Mouse (Mus musculus) kidney, embryonic 15.5 days (tissue): ENCODE data around the gene Mia3. TPM values are rescaled to one million over a fixed set of nuclear protein-coding genes. Genes with fewer than 3 reads are reported as not detected.
"Not testable (repeated sequence)": the region's sequence is repeated elsewhere in the genome, so short reads cannot be mapped to it uniquely, and the experiment has no call there.

ENCODE experiments used
- ATAC-seq: fragments of 200-750 bp; cut with Nextera tagmentation; replicated peaks from 2 replicates; pipeline ENCODE4 v1.8.0; 2017; ENCODE audit warnings: moderate TSS enrichment; ENCODE audit not compliant: low FRiP score
- H3K27ac ChIP-seq: fragments of 300-500 bp; sonication (generic); 2 replicates; pipeline ENCODE4 v1.5.1; 2015; ENCODE audit warnings: mild to moderate bottlenecking, inconsistent platforms
- H3K27me3 ChIP-seq: fragments of 300-500 bp; sonication (generic); 2 replicates; pipeline ENCODE4 v1.6.1; 2015; ENCODE audit warnings: inconsistent platforms
- H3K36me3 ChIP-seq: fragments of 300-500 bp; sonication (generic); 2 replicates; pipeline ENCODE4 v1.6.1; 2015; ENCODE audit warnings: inconsistent platforms
- H3K4me1 ChIP-seq: fragments of 300-500 bp; sonication (generic); 2 replicates; pipeline ENCODE4 v1.6.1; 2015; ENCODE audit warnings: inconsistent platforms
- H3K4me2 ChIP-seq: fragments of 300-500 bp; sonication (generic); 2 replicates; pipeline ENCODE4 v1.6.1; 2015; ENCODE audit warnings: moderate library complexity, mild to moderate bottlenecking, inconsistent platforms
- H3K4me3 ChIP-seq: fragments of 300-500 bp; sonication (generic); replicated peaks from 2 replicates; pipeline ENCODE4 v1.5.1; 2015; ENCODE audit warnings: mild to moderate bottlenecking, inconsistent platforms
- H3K9ac ChIP-seq: fragments of 300-500 bp; sonication (generic); 2 replicates; pipeline ENCODE4 v1.6.1; 2015; ENCODE audit warnings: mild to moderate bottlenecking, inconsistent platforms
- H3K9me3 ChIP-seq: fragments of 300-500 bp; sonication (generic); replicated peaks from 2 replicates; pipeline ENCODE4 v1.6.1; 2016; ENCODE audit warnings: inconsistent platforms
- WGBS: fragments of 180-500 bp; shearing (Covaris S2); methylation state at CpG from one replicate; pipeline ENCODE4 v1.1.7; 2015; ENCODE audit warnings: mixed read lengths; 5-methylcytosine and 5-hydroxymethylcytosine counted together
- polyA plus RNA-seq: library from polyadenylated mRNA; unstranded; fragments of >200 nt; fragmentation: Nextera tagmentation; extraction: Ambion mirVana; gene quantifications from 2 replicates; pipeline ENCODE4 v1.2.1, GENCODE M21; 2015

Mia3 gene
- polyA plus RNA-seq, 1 experiment from 2014 or later: 99.3 TPM

GRCm38 (mm10) chr1:183327171-183327570, 42.2 kb downstream of the Mia3 start:
- WGBS: 88% methylated on average over 8 of the region's 8 CpGs
- Histone ChIP-seq H3K4me2 (no peak overlapping the region), H3K27me3 (no peaks in the 10 kb centered on the region), H3K9ac (no peak overlapping the region), H3K27ac (no peak overlapping the region), H3K4me3 (no peak overlapping the region), H3K9me3 (no peaks in the 10 kb centered on the region), H3K4me1 (no peaks in the 10 kb centered on the region), H3K36me3 (peaks cover 86% of the 10 kb centered on the region)
- ATAC-seq: no peak

DNA sequence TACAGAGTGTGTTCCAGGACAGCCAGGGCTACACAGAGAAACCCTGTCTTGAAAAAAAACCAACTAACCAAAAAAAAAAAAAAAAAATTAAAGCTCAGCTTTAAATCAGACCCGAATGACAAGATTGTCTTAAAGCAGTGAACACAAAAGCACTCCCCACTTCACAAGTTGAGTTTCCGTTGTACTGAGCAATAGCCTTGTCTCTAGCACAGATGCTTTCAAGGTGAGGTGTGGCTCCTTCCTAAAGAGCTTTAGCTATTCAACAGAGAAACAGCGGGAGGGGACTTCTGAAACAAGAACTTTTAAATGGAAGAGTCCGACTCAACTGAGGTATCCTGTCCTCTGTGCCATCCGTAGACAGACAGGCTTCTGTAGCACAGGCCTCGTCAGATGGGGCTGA, 44.9 kb downstream of the Mia3 start:
- no peak for ATAC-seq
- H3K27ac ChIP-seq: no peak overlapping the region
- 93% methylated on average over 6 of the region's 6 CpGs for whole genome bisulfite sequencing
- H3K4me1 ChIP-seq: no peaks in the 10 kb centered on the region
- H3K27me3 ChIP-seq: no peaks in the 10 kb centered on the region
- H3K36me3 ChIP-seq: peaks cover 82% of the 10 kb centered on the region
- no peak overlapping the region for H3K9ac ChIP-seq
- H3K9me3 ChIP-seq: no peaks in the 10 kb centered on the region
- no peak overlapping the region for H3K4me3 ChIP-seq
- H3K4me2 ChIP-seq: no peak overlapping the region

DNA sequence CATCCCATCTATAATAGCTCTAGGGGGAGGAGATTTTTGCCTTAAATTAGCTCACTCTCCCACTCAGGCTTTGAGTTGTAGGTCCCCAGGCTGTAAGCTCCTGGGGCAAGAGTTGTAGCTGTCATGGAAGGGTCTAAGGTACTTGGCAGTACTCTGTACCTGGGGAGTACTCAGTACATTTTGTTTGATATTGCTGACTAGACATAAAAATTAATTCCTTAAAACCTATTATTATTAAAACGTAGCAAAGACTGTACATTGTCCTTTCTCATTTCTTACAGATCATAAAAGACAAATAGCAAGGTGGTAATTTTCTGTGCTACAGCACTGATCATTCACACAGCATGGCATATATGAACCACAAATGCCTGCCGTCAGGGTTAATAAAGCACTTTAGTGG, 45.4 kb downstream of the Mia3 start:
- Histone ChIP-seq H3K4me1 (no peaks in the 10 kb centered on the region), H3K36me3 (peaks cover 82% of the 10 kb centered on the region), H3K4me3 (no peak overlapping the region), H3K9me3 (no peaks in the 10 kb centered on the region), H3K27me3 (no peaks in the 10 kb centered on the region), H3K9ac (no peak overlapping the region), H3K27ac (no peak overlapping the region), H3K4me2 (no peak overlapping the region)
- ATAC-seq: no peak
- WGBS: 96% methylated on average over 2 of the region's 2 CpGs

DNA sequence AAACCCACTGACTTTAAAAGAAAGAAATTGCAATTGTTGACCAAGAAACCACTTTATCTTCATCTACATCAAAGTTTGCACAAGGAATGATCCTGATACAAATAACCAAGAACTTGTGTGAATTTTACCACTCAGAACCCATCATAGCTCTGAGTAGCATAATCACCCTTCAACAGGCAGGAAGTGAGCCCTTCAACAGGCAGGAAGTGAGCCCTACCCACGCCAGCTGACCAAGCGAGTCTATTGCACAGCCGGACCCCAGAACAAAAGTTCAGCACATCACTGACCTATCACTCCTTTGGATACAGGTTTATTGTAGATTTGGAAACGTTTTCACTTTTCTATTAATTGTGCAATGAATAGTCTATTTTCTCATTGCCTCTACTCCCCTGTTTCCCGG, 46.9 kb downstream of the Mia3 start:
- H3K27me3 ChIP-seq, ATAC-seq, H3K27ac ChIP-seq, H3K4me2 ChIP-seq, H3K4me1 ChIP-seq, H3K9me3 ChIP-seq, H3K4me3 ChIP-seq, H3K9ac ChIP-seq: not testable (repeated sequence)
- peaks cover 78% of the 10 kb centered on the region for H3K36me3 ChIP-seq
- 86% methylated on average over 5 of the region's 5 CpGs for WGBS

- H3K9ac ChIP-seq: no peak overlapping the region
- no peaks in the 10 kb centered on the region for H3K9me3 ChIP-seq
- no peaks in the 10 kb centered on the region for H3K27me3 ChIP-seq
- H3K27ac ChIP-seq: no peak overlapping the region
- no peak overlapping the region for H3K4me2 ChIP-seq
- no peak for ATAC-seq
- 80% methylated on average over 3 of the region's 3 CpGs for WGBS
- peaks cover 80% of the 10 kb centered on the region for H3K36me3 ChIP-seq
- H3K4me1 ChIP-seq: no peaks in the 10 kb centered on the region
- H3K4me3 ChIP-seq: no peak overlapping the region
These were observed 48.6 kb downstream of the Mia3 start for GRCm38 (mm10) chr1:183320708-183321107.

- 80% methylated on average over 2 of the region's 2 CpGs for whole genome bisulfite sequencing
- Histone ChIP-seq H3K4me2 (no peak overlapping the region), H3K27ac (no peak overlapping the region), H3K9me3 (no peaks in the 10 kb centered on the region), H3K27me3 (no peaks in the 10 kb centered on the region), H3K36me3 (peaks cover 81% of the 10 kb centered on the region), H3K4me3 (no peak overlapping the region), H3K4me1 (no peaks in the 10 kb centered on the region), H3K9ac (no peak overlapping the region)
- no peak for ATAC-seq
These were observed 53.6 kb downstream of the Mia3 start for GRCm38 (mm10) chr1:183315783-183316182.

GRCm38 (mm10) chr1:183312076-183312475, 57.3 kb downstream of the Mia3 start:
- Histone ChIP-seq H3K27me3 (no peaks in the 10 kb centered on the region), H3K9ac (no peak overlapping the region), H3K4me2 (no peak overlapping the region), H3K36me3 (peaks cover 77% of the 10 kb centered on the region), H3K9me3 (no peaks in the 10 kb centered on the region), H3K4me3 (no peak overlapping the region), H3K4me1 (no peaks in the 10 kb centered on the region), H3K27ac (no peak overlapping the region)
- WGBS: 97% methylated on average over 2 of the region's 2 CpGs
- ATAC-seq: no peak

GRCm38 (mm10) chr1:183309601-183310000, 59.8 kb downstream of the Mia3 start:
- not testable (repeated sequence) for H3K4me3 ChIP-seq, H3K9me3 ChIP-seq, H3K9ac ChIP-seq, H3K27ac ChIP-seq, H3K4me2 ChIP-seq, H3K27me3 ChIP-seq, H3K4me1 ChIP-seq, ATAC-seq
- WGBS: 83% methylated on average over 2 of the region's 2 CpGs
- peaks cover 58% of the 10 kb centered on the region for H3K36me3 ChIP-seq

DNA sequence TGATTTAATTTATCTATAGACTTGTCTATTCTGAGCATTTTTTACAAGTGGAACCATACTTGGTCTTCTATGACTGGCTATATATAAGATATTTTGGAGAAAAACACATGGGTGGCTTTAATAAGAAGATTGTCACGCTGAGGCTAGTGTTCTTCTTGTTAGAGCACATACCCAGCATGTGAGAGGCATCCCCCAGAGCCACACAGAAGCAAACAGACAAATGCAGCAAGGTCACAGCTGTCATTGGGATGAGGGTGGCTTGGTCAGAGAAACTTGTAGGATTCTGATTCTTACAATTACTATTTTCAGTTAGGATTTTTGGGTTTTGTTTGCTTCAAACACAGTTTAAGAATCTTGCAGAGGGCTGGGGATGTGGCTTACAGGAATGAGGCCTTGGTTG, 60.9 kb downstream of the Mia3 start:
- no peak overlapping the region for H3K9ac ChIP-seq

GRCm38 (mm10) chr1:183307555-183307954, 61.8 kb downstream of the Mia3 start:
- Histone ChIP-seq H3K27me3 (no peaks in the 10 kb centered on the region), H3K36me3 (peaks cover 43% of the 10 kb centered on the region), H3K27ac (no peak overlapping the region), H3K9me3 (no peaks in the 10 kb centered on the region), H3K4me1 (no peaks in the 10 kb centered on the region), H3K4me3 (no peak overlapping the region), H3K9ac (no peak overlapping the region), H3K4me2 (no peak overlapping the region)
- ATAC-seq: no peak
- 76% methylated on average over 3 of the region's 3 CpGs for WGBS

More for the DNA sequence above, 60.9 kb downstream of the Mia3 start:
- Histone ChIP-seq H3K36me3 (peaks cover 47% of the 10 kb centered on the region), H3K4me2 (no peak overlapping the region), H3K9me3 (no peaks in the 10 kb centered on the region), H3K27me3 (no peaks in the 10 kb centered on the region), H3K27ac (no peak overlapping the region), H3K4me1 (no peaks in the 10 kb centered on the region), H3K4me3 (no peak overlapping the region)
- 92% methylated on average over 1 of the region's 1 CpGs for WGBS
- ATAC-seq: no peak

GRCm38 (mm10) chr1:183299161-183299560, 70.2 kb downstream of the Mia3 start:
- Histone ChIP-seq H3K4me3 (no peak overlapping the region), H3K27me3 (no peaks in the 10 kb centered on the region), H3K36me3 (no peaks in the 10 kb centered on the region; the same call in 1 of the 2 replicates), H3K27ac (no peak overlapping the region), H3K4me2 (no peak overlapping the region), H3K9me3 (no peaks in the 10 kb centered on the region), H3K4me1 (no peaks in the 10 kb centered on the region), H3K9ac (no peak overlapping the region)
- 87% methylated on average over 6 of the region's 6 CpGs for WGBS
- ATAC-seq: no peak

- WGBS: under 1% methylated on average over 20 of the region's 20 CpGs
- ATAC-seq: peak; percentile 9; the same call in 1 of the 2 replicates
- peak overlapping the region; percentile 74 for H3K27ac ChIP-seq
These were observed 71.4 kb downstream of the Mia3 start for GRCm38 (mm10) chr1:183297886-183298489.

DNA sequence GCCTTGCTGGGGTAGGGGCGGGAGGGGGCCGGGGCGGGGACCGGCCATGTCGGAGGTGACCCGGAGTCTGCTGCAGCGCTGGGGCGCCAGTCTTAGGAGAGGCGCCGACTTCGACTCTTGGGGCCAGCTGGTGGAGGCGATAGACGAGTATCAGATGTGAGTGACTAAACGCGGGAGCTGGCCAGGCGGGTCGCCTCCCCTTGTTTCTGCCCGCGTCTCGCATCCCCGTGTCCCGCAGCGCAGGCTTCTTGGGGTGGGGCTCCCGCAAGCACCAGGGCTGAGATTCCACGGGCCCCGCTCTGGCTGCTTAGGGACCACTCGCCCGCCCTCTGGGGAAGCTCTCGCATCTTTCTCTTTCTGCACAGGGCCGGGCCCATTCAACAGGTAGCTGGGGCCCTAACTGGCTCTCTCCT, 71.9 kb downstream of the Mia3 start:
- Histone ChIP-seq H3K9me3 (no peaks in the 10 kb centered on the region), H3K4me3 (peak overlapping the region; percentile 53), H3K4me2 (peak overlapping the region; percentile 60), H3K36me3 (peaks cover 17% of the 10 kb centered on the region), H3K27me3 (no peaks in the 10 kb centered on the region), H3K27ac (peak overlapping the region; percentile 74), H3K9ac (peak overlapping the region; percentile 46), H3K4me1 (no peaks in the 10 kb centered on the region)
- peak; percentile 55 for ATAC-seq
- under 1% methylated on average over 30 of the region's 30 CpGs for WGBS

More at GRCm38 (mm10) chr1:183297886-183298489, 71.4 kb downstream of the Mia3 start:
- peak overlapping the region; percentile 53 for H3K4me3 ChIP-seq
- peak overlapping the region; percentile 60 for H3K4me2 ChIP-seq
- H3K9ac ChIP-seq: peak overlapping the region; percentile 46
- no peaks in the 10 kb centered on the region for H3K4me1 ChIP-seq
- no peaks in the 10 kb centered on the region for H3K27me3 ChIP-seq
- no peaks in the 10 kb centered on the region for H3K9me3 ChIP-seq
- peaks cover 11% of the 10 kb centered on the region for H3K36me3 ChIP-seq
